Mouse (Mus musculus) stomach, embryonic 14.5 days (tissue): ENCODE data around the gene Rere. TPM values are rescaled to one million over a fixed set of nuclear protein-coding genes. Genes with fewer than 3 reads are reported as not detected.
A peak's percentile ranks its signal among the peaks of the same experiment; 100 is the strongest.

Experiments used
- ATAC-seq: fragments of 200-750 bp; cut with Nextera tagmentation; 2 replicates; pipeline ENCODE4 v1.8.0; 2017; ENCODE audit warnings: low read depth, moderate TSS enrichment; ENCODE audit not compliant: insufficient number of reproducible peaks, insufficient read depth, low FRiP score
- H3K27ac ChIP-seq: fragments of 300-500 bp; sonication (generic); 2 replicates; pipeline ENCODE4 v1.5.1; 2014; ENCODE audit warnings: mild to moderate bottlenecking, low read length, moderate library complexity, mixed read lengths
- H3K27me3 ChIP-seq: fragments of 300-500 bp; sonication (generic); 2 replicates; pipeline ENCODE4 v1.6.1; 2014; ENCODE audit warnings: low read length, control low read depth, mixed read lengths; ENCODE audit not compliant: control insufficient read depth, insufficient read depth
- H3K36me3 ChIP-seq: fragments of 300-500 bp; sonication (generic); 2 replicates; pipeline ENCODE4 v1.6.1; 2014; ENCODE audit warnings: mild to moderate bottlenecking, control low read depth, low read length, moderate library complexity, mixed read lengths; ENCODE audit not compliant: control insufficient read depth, insufficient read depth
- H3K4me1 ChIP-seq: fragments of 300-500 bp; sonication (generic); 2 replicates; pipeline ENCODE4 v1.6.1; 2014; ENCODE audit warnings: low read length, control low read depth, mixed read lengths; ENCODE audit not compliant: control insufficient read depth, insufficient read depth
- H3K4me2 ChIP-seq: fragments of 300-500 bp; sonication (generic); replicated peaks from 2 replicates; pipeline ENCODE4 v1.6.1; 2014; ENCODE audit warnings: low read depth, low read length, control low read depth
- H3K4me3 ChIP-seq: fragments of 300-500 bp; sonication (generic); 2 replicates; pipeline ENCODE4 v1.5.1; 2014; ENCODE audit warnings: low read depth, low read length, control low read depth
- H3K9ac ChIP-seq: fragments of 300-500 bp; sonication (generic); replicated peaks from 2 replicates; pipeline ENCODE4 v1.6.1; 2014; ENCODE audit warnings: low read depth, mild to moderate bottlenecking, control low read depth, low read length, moderate library complexity, mixed read lengths
- H3K9me3 ChIP-seq: fragments of 300-500 bp; sonication (generic); 2 replicates; pipeline ENCODE4 v1.6.1; 2016; ENCODE audit warnings: low read depth, low read length, control low read depth; ENCODE audit not compliant: control insufficient read depth
- WGBS: fragments of 180-500 bp; shearing (Covaris S2); extraction: QIAGEN DNeasy Blood & Tissue Kit; methylation state at CpG from one replicate; pipeline ENCODE4 v1.1.7; 2014; 5-methylcytosine and 5-hydroxymethylcytosine counted together
- polyA plus RNA-seq: library from polyadenylated mRNA; unstranded; fragments of >200 nt; fragmentation: Nextera tagmentation; extraction: Ambion mirVana; gene quantifications from 2 replicates; pipeline ENCODE4 v1.2.1, GENCODE M21; 2014

Gene Rere
- polyA plus RNA-seq, 1 experiment from 2014 or later = 41.1 TPM

- H3K9me3 ChIP-seq = no peaks in the 10 kb centered on the region
- no peak for ATAC-seq
- H3K9ac ChIP-seq = no peak overlapping the region
- no peaks in the 10 kb centered on the region for H3K36me3 ChIP-seq
- H3K27ac ChIP-seq = no peak overlapping the region
- H3K27me3 ChIP-seq = no peaks in the 10 kb centered on the region
- H3K4me2 ChIP-seq = no peak overlapping the region
- H3K4me1 ChIP-seq = peaks cover 17% of the 10 kb centered on the region
- no peak overlapping the region for H3K4me3 ChIP-seq
- 81% methylated on average over 2 of the region's 2 CpGs for WGBS
Measured at GRCm38 (mm10) chr4:150364786-150365185, 83.3 kb downstream of the Rere start.

- no peak overlapping the region for H3K9ac ChIP-seq
- no peaks in the 10 kb centered on the region for H3K36me3 ChIP-seq
- 50% methylated on average over 6 of the region's 6 CpGs for WGBS
- H3K27me3 ChIP-seq = no peaks in the 10 kb centered on the region
- H3K4me2 ChIP-seq = no peak overlapping the region
- ATAC-seq = no peak
- H3K9me3 ChIP-seq = no peaks in the 10 kb centered on the region
- no peak overlapping the region for H3K4me3 ChIP-seq
- no peak overlapping the region for H3K27ac ChIP-seq
- peaks cover 31% of the 10 kb centered on the region for H3K4me1 ChIP-seq
Measured at GRCm38 (mm10) chr4:150366510-150367208, 85.2 kb downstream of the Rere start.

- Histone ChIP-seq H3K9me3 (no peaks in the 10 kb centered on the region), H3K36me3 (no peaks in the 10 kb centered on the region), H3K4me1 (peaks cover 49% of the 10 kb centered on the region), H3K4me3 (peak overlapping the region; percentile 58), H3K27me3 (no peaks in the 10 kb centered on the region), H3K9ac (peak overlapping the region; percentile 56), H3K27ac (peak overlapping the region; percentile 88), H3K4me2 (peak overlapping the region; percentile 93)
- WGBS = under 1% methylated on average over 58 of the region's 58 CpGs
- peak; percentile 87 for ATAC-seq
Measured at GRCm38 (mm10) chr4:150371580-150372380, 90.3 kb downstream of the Rere start.

GRCm38 (mm10) chr4:150372631-150373041 lies 91.2 kb downstream of the Rere start:
- no peaks in the 10 kb centered on the region for H3K9me3 ChIP-seq
- H3K36me3 ChIP-seq = no peaks in the 10 kb centered on the region
- no peaks in the 10 kb centered on the region for H3K27me3 ChIP-seq
- peaks cover 49% of the 10 kb centered on the region for H3K4me1 ChIP-seq
- 0 out of 2 replicates have a peak overlapping the region, but pooled peaks have one; percentile 56 for H3K9ac ChIP-seq
- peak overlapping the region; percentile 88; the same call in 1 of the 2 replicates for H3K27ac ChIP-seq
- H3K4me3 ChIP-seq = peak overlapping the region; percentile 58
- 13% methylated on average over 3 of the region's 3 CpGs for WGBS
- peak overlapping the region; percentile 93 for H3K4me2 ChIP-seq
- no peak for ATAC-seq

GRCm38 (mm10) chr4:150373111-150374109 lies 92.0 kb downstream of the Rere start:
- Histone ChIP-seq H3K27ac (peak overlapping the region; percentile 88; the same call in 1 of the 2 replicates), H3K4me1 (peaks cover 49% of the 10 kb centered on the region), H3K36me3 (no peaks in the 10 kb centered on the region), H3K27me3 (no peaks in the 10 kb centered on the region), H3K9ac (no peak overlapping the region), H3K4me2 (peak overlapping the region; percentile 93), H3K9me3 (no peaks in the 10 kb centered on the region), H3K4me3 (peak overlapping the region; percentile 58; the same call in 1 of the 2 replicates)
- 10% methylated on average over 15 of the region's 15 CpGs for WGBS
- ATAC-seq = no peak

GRCm38 (mm10) chr4:150374651-150375447 lies 93.4 kb downstream of the Rere start:
- 29% methylated on average over 9 of the region's 9 CpGs for WGBS
- Histone ChIP-seq H3K4me2 (peak overlapping the region; percentile 14; the same call in 1 of the 2 replicates), H3K4me1 (peaks cover 49% of the 10 kb centered on the region), H3K36me3 (no peaks in the 10 kb centered on the region), H3K27me3 (no peaks in the 10 kb centered on the region), H3K9ac (no peak overlapping the region), H3K9me3 (no peaks in the 10 kb centered on the region), H3K4me3 (no peak overlapping the region), H3K27ac (0 out of 2 replicates have a peak overlapping the region, but pooled peaks have one; percentile 27)
- no peak for ATAC-seq

- 76% methylated on average over 1 of the region's 1 CpGs for WGBS
- peaks cover 43% of the 10 kb centered on the region for H3K4me1 ChIP-seq
- H3K4me3 ChIP-seq = no peak overlapping the region
- no peak overlapping the region for H3K4me2 ChIP-seq
- no peaks in the 10 kb centered on the region for H3K9me3 ChIP-seq
- no peaks in the 10 kb centered on the region for H3K27me3 ChIP-seq
- H3K9ac ChIP-seq = no peak overlapping the region
- no peaks in the 10 kb centered on the region for H3K36me3 ChIP-seq
- no peak for ATAC-seq
- H3K27ac ChIP-seq = no peak overlapping the region
Measured at GRCm38 (mm10) chr4:150375448-150375935, 94.0 kb downstream of the Rere start.
